Mouse (Mus musculus): ENCODE data around the gene Cntnap2. TPM values are rescaled to one million over a fixed set of nuclear protein-coding genes. Genes with fewer than 3 reads are reported as not detected.

Gene Cntnap2
- polyA plus RNA-seq, 1 experiment from 2014 or later = 56.3 TPM

- Histone ChIP-seq H3K4me2 (no peak overlapping the region), H3K9ac (replicated peaks) (no peak overlapping the region), H3K27ac (replicated peaks) (no peak overlapping the region), H3K9me3 (replicated peaks) (no peaks in the 10 kb centered on the region), H3K4me3 (replicated peaks) (no peak overlapping the region), H3K27me3 (replicated peaks) (no peaks in the 10 kb centered on the region), H3K36me3 (no peaks in the 10 kb centered on the region), H3K4me1 (no peaks in the 10 kb centered on the region)
- ATAC-seq (ENCODE audit: low FRiP score) = no peak
Observed at GRCm38 (mm10) chr6:45954773-45955172, 895.6 kb downstream of the Cntnap2 start.

DNA sequence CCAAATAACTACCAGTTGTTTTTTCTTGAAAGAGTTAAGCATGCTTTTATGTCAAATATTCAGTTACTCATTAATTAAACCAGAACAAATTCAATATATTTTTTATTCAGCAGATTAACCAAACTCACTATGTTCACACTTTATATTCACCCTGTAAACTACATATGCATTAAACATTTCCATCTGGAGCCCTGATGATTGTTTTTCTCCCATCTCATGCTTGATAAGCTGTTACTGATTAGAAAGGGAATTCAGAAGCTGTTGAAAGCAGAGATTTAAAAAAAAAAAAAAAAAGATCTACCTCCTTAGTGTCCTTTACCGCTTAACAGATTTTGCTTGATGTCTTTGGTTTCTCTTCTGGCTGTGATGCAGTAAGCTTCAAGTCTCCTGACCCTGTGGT, 905.3 kb downstream of the Cntnap2 start:
- Histone ChIP-seq H3K9me3 (replicated peaks) (no peaks in the 10 kb centered on the region), H3K27me3 (replicated peaks) (no peaks in the 10 kb centered on the region), H3K4me2 (no peak overlapping the region), H3K4me1 (no peaks in the 10 kb centered on the region), H3K36me3 (no peaks in the 10 kb centered on the region), H3K9ac (replicated peaks) (no peak overlapping the region), H3K4me3 (replicated peaks) (no peak overlapping the region), H3K27ac (replicated peaks) (no peak overlapping the region)
- ATAC-seq (ENCODE audit: low FRiP score) = no peak
- 80% methylated on average over 1 of the region's 1 CpGs for WGBS

DNA sequence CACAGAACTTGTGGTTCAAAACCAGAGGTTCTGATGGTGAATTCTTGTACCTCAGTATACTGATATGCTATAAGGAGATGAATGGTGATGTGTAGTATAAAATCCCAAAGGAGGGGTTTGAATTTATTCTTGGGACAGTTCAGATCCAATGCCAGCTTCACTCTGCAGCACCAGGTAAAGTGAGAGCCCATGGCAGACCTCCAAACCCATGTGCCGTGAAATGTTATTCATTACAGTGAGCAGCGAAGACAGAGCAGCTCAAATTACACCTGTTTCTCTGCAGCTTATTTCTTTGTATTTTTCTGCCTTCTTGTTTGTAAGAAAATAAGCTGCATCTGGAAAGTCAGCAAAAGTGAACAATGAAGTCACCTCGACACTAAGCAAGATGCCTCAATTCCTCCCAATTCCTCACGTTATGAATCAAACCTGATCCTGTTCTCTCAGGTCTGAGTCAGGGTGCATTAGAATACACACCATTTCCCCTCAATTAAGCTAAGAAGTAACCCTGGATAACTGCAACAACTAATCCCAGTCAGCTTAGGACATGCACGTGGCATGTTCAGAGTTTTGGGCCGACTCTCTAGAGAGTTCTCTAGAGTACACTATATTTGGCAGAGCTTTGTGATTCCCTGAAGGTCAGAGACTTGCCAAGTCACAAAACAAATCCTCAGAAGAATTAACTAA, 915.5 kb downstream of the Cntnap2 start:
- Histone ChIP-seq H3K27me3 (replicated peaks) (no peaks in the 10 kb centered on the region), H3K9me3 (replicated peaks) (no peaks in the 10 kb centered on the region), H3K36me3 (no peaks in the 10 kb centered on the region), H3K4me2 (no peak overlapping the region), H3K27ac (replicated peaks) (no peak overlapping the region), H3K9ac (replicated peaks) (no peak overlapping the region), H3K4me3 (replicated peaks) (no peak overlapping the region), H3K4me1 (no peaks in the 10 kb centered on the region)
- 74% methylated on average over 6 of the region's 6 CpGs for WGBS
- no peak for ATAC-seq (ENCODE audit: low FRiP score)

DNA sequence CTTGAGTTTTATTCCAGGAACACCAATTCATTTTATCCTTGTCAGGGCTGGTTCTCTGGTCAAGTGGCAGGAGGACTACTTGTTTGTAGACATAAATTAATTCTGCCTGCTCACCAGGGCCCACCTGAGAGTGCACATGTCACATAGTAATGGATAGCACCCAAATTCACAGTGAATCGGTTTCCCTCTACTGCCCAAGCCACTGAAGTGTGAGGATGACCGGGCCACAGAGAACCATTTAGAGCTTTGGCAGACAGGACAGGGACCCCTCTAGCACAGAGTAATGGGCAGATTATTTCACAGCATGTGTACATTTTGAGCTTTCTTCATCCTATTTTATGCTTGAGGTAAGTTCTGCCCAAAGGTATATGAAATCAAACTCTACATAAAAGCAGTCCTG, 920.0 kb downstream of the Cntnap2 start:
- Histone ChIP-seq H3K4me2 (no peak overlapping the region), H3K4me1 (no peaks in the 10 kb centered on the region), H3K4me3 (replicated peaks) (no peak overlapping the region), H3K36me3 (no peaks in the 10 kb centered on the region), H3K27me3 (replicated peaks) (no peaks in the 10 kb centered on the region), H3K9ac (replicated peaks) (no peak overlapping the region), H3K9me3 (replicated peaks) (no peaks in the 10 kb centered on the region), H3K27ac (replicated peaks) (no peak overlapping the region)
- 92% methylated on average over 2 of the region's 2 CpGs for WGBS
- ATAC-seq (ENCODE audit: low FRiP score) = no peak

- no peaks in the 10 kb centered on the region for H3K27me3 ChIP-seq (replicated peaks)
- no peak overlapping the region for H3K4me2 ChIP-seq
- no peaks in the 10 kb centered on the region for H3K9me3 ChIP-seq (replicated peaks)
- no peak overlapping the region for H3K9ac ChIP-seq (replicated peaks)
- no peaks in the 10 kb centered on the region for H3K4me1 ChIP-seq
- no peak overlapping the region for H3K27ac ChIP-seq (replicated peaks)
- 79% methylated on average over 3 of the region's 3 CpGs for WGBS
- H3K36me3 ChIP-seq = no peaks in the 10 kb centered on the region
- no peak for ATAC-seq (ENCODE audit: low FRiP score)
- no peak overlapping the region for H3K4me3 ChIP-seq (replicated peaks)
Observed at GRCm38 (mm10) chr6:45988051-45988450, 928.9 kb downstream of the Cntnap2 start.

GRCm38 (mm10) chr6:45991086-45991485, 931.9 kb downstream of the Cntnap2 start:
- Histone ChIP-seq H3K4me2 (no peak overlapping the region), H3K9ac (replicated peaks) (no peak overlapping the region), H3K4me3 (replicated peaks) (no peak overlapping the region), H3K27ac (replicated peaks) (no peak overlapping the region), H3K4me1 (no peaks in the 10 kb centered on the region), H3K36me3 (no peaks in the 10 kb centered on the region), H3K9me3 (replicated peaks) (no peaks in the 10 kb centered on the region), H3K27me3 (replicated peaks) (no peaks in the 10 kb centered on the region)
- ATAC-seq (ENCODE audit: low FRiP score) = no peak
- 97% methylated on average over 1 of the region's 1 CpGs for WGBS

GRCm38 (mm10) chr6:46022515-46023143, 963.5 kb downstream of the Cntnap2 start:
- H3K9ac ChIP-seq (replicated peaks) = no peak overlapping the region

GRCm38 (mm10) chr6:46031821-46032594, 972.9 kb downstream of the Cntnap2 start:
- H3K9me3 ChIP-seq (replicated peaks) = no peaks in the 10 kb centered on the region
- H3K4me3 ChIP-seq (replicated peaks) = no peak overlapping the region
- H3K36me3 ChIP-seq = no peaks in the 10 kb centered on the region
- H3K4me1 ChIP-seq = no peaks in the 10 kb centered on the region
- H3K9ac ChIP-seq (replicated peaks) = no peak overlapping the region
- H3K27me3 ChIP-seq (replicated peaks) = no peaks in the 10 kb centered on the region
- no peak for ATAC-seq (ENCODE audit: low FRiP score)
- 73% methylated on average over 2 of the region's 2 CpGs for WGBS
- no peak overlapping the region for H3K27ac ChIP-seq (replicated peaks)
- no peak overlapping the region for H3K4me2 ChIP-seq

More at GRCm38 (mm10) chr6:46022515-46023143, 963.5 kb downstream of the Cntnap2 start:
- no peaks in the 10 kb centered on the region for H3K36me3 ChIP-seq
- no peak overlapping the region for H3K27ac ChIP-seq (replicated peaks)
- H3K27me3 ChIP-seq (replicated peaks) = no peaks in the 10 kb centered on the region
- 56% methylated on average over 2 of the region's 2 CpGs for WGBS
- H3K4me2 ChIP-seq = no peak overlapping the region
- H3K4me3 ChIP-seq (replicated peaks) = no peak overlapping the region
- ATAC-seq (ENCODE audit: low FRiP score) = peak; percentile 47; the same call in 1 of the 2 replicates
- no peaks in the 10 kb centered on the region for H3K4me1 ChIP-seq
- H3K9me3 ChIP-seq (replicated peaks) = no peaks in the 10 kb centered on the region

GRCm38 (mm10) chr6:46033108-46033507, 974.0 kb downstream of the Cntnap2 start:
- 72% methylated on average over 2 of the region's 2 CpGs for WGBS

DNA sequence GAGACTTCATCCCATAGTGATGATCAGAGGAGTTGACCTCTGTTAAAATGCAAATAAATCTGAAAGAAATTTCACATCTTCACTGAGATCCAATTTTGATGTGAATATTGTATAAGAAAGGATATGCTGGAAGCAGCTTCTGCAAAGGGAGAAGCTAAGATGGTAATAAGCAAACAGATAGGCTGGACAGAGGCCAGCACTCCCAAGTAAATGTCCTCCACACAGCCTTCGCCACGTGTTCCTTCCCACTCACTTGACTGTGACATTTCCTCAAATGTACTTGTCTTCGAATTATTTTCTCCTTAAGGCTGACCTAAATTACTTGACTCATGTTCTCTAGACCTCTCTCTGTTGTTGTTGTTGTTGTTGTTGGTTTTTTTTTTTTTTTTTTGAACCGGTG, 981.5 kb downstream of the Cntnap2 start:
- Histone ChIP-seq H3K4me1 (no peaks in the 10 kb centered on the region), H3K9ac (replicated peaks) (no peak overlapping the region), H3K27ac (replicated peaks) (no peak overlapping the region), H3K27me3 (replicated peaks) (no peaks in the 10 kb centered on the region), H3K9me3 (replicated peaks) (no peaks in the 10 kb centered on the region), H3K4me3 (replicated peaks) (no peak overlapping the region), H3K4me2 (no peak overlapping the region), H3K36me3 (no peaks in the 10 kb centered on the region)
- 82% methylated on average over 4 of the region's 4 CpGs for WGBS
- ATAC-seq (ENCODE audit: low FRiP score) = no peak

More at GRCm38 (mm10) chr6:46033108-46033507, 974.0 kb downstream of the Cntnap2 start:
- Histone ChIP-seq H3K27me3 (replicated peaks) (no peaks in the 10 kb centered on the region), H3K4me3 (replicated peaks) (no peak overlapping the region), H3K4me1 (no peaks in the 10 kb centered on the region), H3K36me3 (no peaks in the 10 kb centered on the region), H3K9ac (replicated peaks) (no peak overlapping the region), H3K4me2 (no peak overlapping the region), H3K9me3 (replicated peaks) (no peaks in the 10 kb centered on the region), H3K27ac (replicated peaks) (no peak overlapping the region)
- no peak for ATAC-seq (ENCODE audit: low FRiP score)

GRCm38 (mm10) chr6:46080236-46080635, 1021.1 kb downstream of the Cntnap2 start:
- H3K4me2 ChIP-seq = no peak overlapping the region
- no peaks in the 10 kb centered on the region for H3K9me3 ChIP-seq (replicated peaks)
- ATAC-seq (ENCODE audit: low FRiP score) = no peak
- H3K4me1 ChIP-seq = no peaks in the 10 kb centered on the region
- no peaks in the 10 kb centered on the region for H3K27me3 ChIP-seq (replicated peaks)
- H3K36me3 ChIP-seq = no peaks in the 10 kb centered on the region
- H3K9ac ChIP-seq (replicated peaks) = no peak overlapping the region
- H3K27ac ChIP-seq (replicated peaks) = no peak overlapping the region
- no peak overlapping the region for H3K4me3 ChIP-seq (replicated peaks)
- WGBS = 44% methylated on average over 2 of the region's 2 CpGs

- no peak overlapping the region for H3K4me3 ChIP-seq (replicated peaks)
- no peaks in the 10 kb centered on the region for H3K9me3 ChIP-seq (replicated peaks)
- H3K27ac ChIP-seq (replicated peaks) = no peak overlapping the region
- no peak overlapping the region for H3K4me2 ChIP-seq
- ATAC-seq (ENCODE audit: low FRiP score) = no peak
- no peak overlapping the region for H3K9ac ChIP-seq (replicated peaks)
- no peaks in the 10 kb centered on the region for H3K36me3 ChIP-seq
- no peaks in the 10 kb centered on the region for H3K27me3 ChIP-seq (replicated peaks)
- no peaks in the 10 kb centered on the region for H3K4me1 ChIP-seq
Observed at GRCm38 (mm10) chr6:46081432-46081831, 1022.3 kb downstream of the Cntnap2 start.

All from neural tube, embryonic 15.5 days (tissue).